Mouse (Mus musculus) lung, postnatal 0 days (tissue): ENCODE results near the gene Cd300lg. TPM values are rescaled to one million over a fixed set of nuclear protein-coding genes. Genes with fewer than 3 reads are reported as not detected.

Experiments used
- ATAC-seq: fragments of 200-750 bp; cut with Nextera tagmentation; 2 replicates; pipeline ENCODE4 v1.8.0; 2017; ENCODE audit warnings: moderate library complexity
- DNase-seq: peaks from one replicate; pipeline ENCODE4 v3.0.0-alpha.2; 2016; ENCODE audit warnings: low spot score
- H3K27ac ChIP-seq: fragments of 300-500 bp; sonication (generic); 2 replicates; pipeline ENCODE4 v1.5.1; 2014; ENCODE audit warnings: antibody characterized with exemption, mild to moderate bottlenecking, low read length, mixed read lengths
- H3K27me3 ChIP-seq: fragments of 300-500 bp; sonication (generic); replicated peaks from 2 replicates; pipeline ENCODE4 v1.6.1; 2014; ENCODE audit warnings: low read length, mixed read lengths; ENCODE audit not compliant: insufficient read depth
- H3K36me3 ChIP-seq: fragments of 300-500 bp; sonication (generic); 2 replicates; pipeline ENCODE4 v1.6.1; 2014; ENCODE audit warnings: low read length, mixed read lengths; ENCODE audit not compliant: insufficient read depth
- H3K4me1 ChIP-seq: fragments of 300-500 bp; sonication (generic); 2 replicates; pipeline ENCODE4 v1.6.1; 2014; ENCODE audit warnings: antibody characterized with exemption, low read depth, low read length, mixed read lengths; ENCODE audit not compliant: insufficient read depth
- H3K4me2 ChIP-seq: fragments of 300-500 bp; sonication (generic); replicated peaks from 2 replicates; pipeline ENCODE4 v1.6.1; 2014; ENCODE audit warnings: low read depth, mild to moderate bottlenecking, low read length, moderate library complexity, mixed read lengths
- H3K4me3 ChIP-seq: fragments of 300-500 bp; sonication (generic); 2 replicates; pipeline ENCODE4 v1.5.1; 2014; ENCODE audit warnings: low read depth, low read length
- H3K9ac ChIP-seq: fragments of 300-500 bp; sonication (generic); replicated peaks from 2 replicates; pipeline ENCODE4 v1.6.1; 2014; ENCODE audit warnings: low read depth, mild to moderate bottlenecking
- H3K9me3 ChIP-seq: fragments of 300-500 bp; sonication (generic); 2 replicates; pipeline ENCODE4 v1.6.1; 2016; ENCODE audit warnings: low read length, mixed read lengths
- CTCF ChIP-seq: IDR thresholded peaks from 2 replicates; pipeline ENCODE4 v1.5.1; 2016; ENCODE audit warnings: antibody characterized with exemption, mild to moderate bottlenecking
- EP300 ChIP-seq: IDR thresholded peaks from 2 replicates; pipeline ENCODE4 v1.6.1; 2016; ENCODE audit warnings: antibody characterized with exemption, mild to moderate bottlenecking, control low read depth
- WGBS: fragments of 180-500 bp; shearing (Covaris S2); extraction: QIAGEN DNeasy Blood & Tissue Kit; methylation state at CpG from one replicate; pipeline ENCODE4 v1.1.7; 2014; 5-methylcytosine and 5-hydroxymethylcytosine counted together
- polyA plus RNA-seq: library from polyadenylated mRNA; unstranded; fragments of >200 nt; fragmentation: Nextera tagmentation; extraction: Ambion mirVana; gene quantifications from 2 replicates; pipeline ENCODE4 v1.2.1, GENCODE M21; 2015

The Cd300lg gene
- polyA plus RNA-seq, 1 experiment from 2014 or later: 2.4 TPM

DNA sequence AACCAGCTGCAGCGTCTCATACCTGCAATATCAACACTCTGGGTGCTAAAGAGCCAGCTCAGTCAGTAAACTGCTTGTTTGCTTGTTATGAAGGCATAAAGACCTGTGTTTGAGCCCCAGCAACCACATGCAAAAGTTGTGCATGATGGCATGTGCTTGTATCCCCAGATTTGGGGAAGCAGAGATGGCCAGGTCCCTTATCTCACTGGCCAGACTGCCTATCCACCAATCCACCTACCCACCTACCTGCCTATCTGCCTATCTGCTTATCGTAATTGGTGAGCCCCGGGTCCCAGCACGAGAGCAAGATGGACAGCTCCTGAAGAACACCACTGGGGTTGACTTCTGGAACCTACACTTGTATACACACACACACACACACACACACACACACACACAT lies 12.0 kb upstream of the Cd300lg start:
- no peaks in the 10 kb centered on the region for H3K9me3 ChIP-seq
- H3K4me2 ChIP-seq: no peak overlapping the region
- no peak for TF ChIP-seq CTCF
- no peaks in the 10 kb centered on the region for H3K36me3 ChIP-seq
- DNase-seq (no peak), ATAC-seq (no peak)
- 75% methylated on average over 4 of the region's 4 CpGs for WGBS
- no peaks in the 10 kb centered on the region for H3K4me1 ChIP-seq
- no peak overlapping the region for H3K4me3 ChIP-seq
- no peaks in the 10 kb centered on the region for H3K27me3 ChIP-seq
- H3K9ac ChIP-seq: no peak overlapping the region
- no peak overlapping the region for H3K27ac ChIP-seq

- no peaks in the 10 kb centered on the region for H3K27me3 ChIP-seq
- TF ChIP-seq CTCF: peak; percentile 33
- no peak for TF ChIP-seq EP300
- H3K9me3 ChIP-seq: no peaks in the 10 kb centered on the region
- WGBS: 35% methylated on average over 7 of the region's 7 CpGs
- ATAC-seq (no peak), DNase-seq (no peak)
- no peaks in the 10 kb centered on the region for H3K4me1 ChIP-seq
- H3K36me3 ChIP-seq: no peaks in the 10 kb centered on the region
- H3K27ac ChIP-seq: no peak overlapping the region
- H3K4me3 ChIP-seq: no peak overlapping the region
- no peak overlapping the region for H3K4me2 ChIP-seq
- no peak overlapping the region for H3K9ac ChIP-seq
Observed at GRCm38 (mm10) chr11:102029966-102030365, 11.3 kb upstream of the Cd300lg start.

- H3K4me2 ChIP-seq: no peak overlapping the region
- H3K4me1 ChIP-seq: no peaks in the 10 kb centered on the region
- 61% methylated on average over 7 of the region's 7 CpGs for WGBS
- H3K9me3 ChIP-seq: no peaks in the 10 kb centered on the region
- TF ChIP-seq EP300 (no peak), CTCF (no peak)
- no peak overlapping the region for H3K27ac ChIP-seq
- no peak for ATAC-seq
- H3K27me3 ChIP-seq: no peaks in the 10 kb centered on the region
- H3K4me3 ChIP-seq: no peak overlapping the region
- H3K36me3 ChIP-seq: no peaks in the 10 kb centered on the region
- no peak for DNase-seq
- no peak overlapping the region for H3K9ac ChIP-seq
Observed at GRCm38 (mm10) chr11:102031149-102031548, 10.2 kb upstream of the Cd300lg start.

DNA sequence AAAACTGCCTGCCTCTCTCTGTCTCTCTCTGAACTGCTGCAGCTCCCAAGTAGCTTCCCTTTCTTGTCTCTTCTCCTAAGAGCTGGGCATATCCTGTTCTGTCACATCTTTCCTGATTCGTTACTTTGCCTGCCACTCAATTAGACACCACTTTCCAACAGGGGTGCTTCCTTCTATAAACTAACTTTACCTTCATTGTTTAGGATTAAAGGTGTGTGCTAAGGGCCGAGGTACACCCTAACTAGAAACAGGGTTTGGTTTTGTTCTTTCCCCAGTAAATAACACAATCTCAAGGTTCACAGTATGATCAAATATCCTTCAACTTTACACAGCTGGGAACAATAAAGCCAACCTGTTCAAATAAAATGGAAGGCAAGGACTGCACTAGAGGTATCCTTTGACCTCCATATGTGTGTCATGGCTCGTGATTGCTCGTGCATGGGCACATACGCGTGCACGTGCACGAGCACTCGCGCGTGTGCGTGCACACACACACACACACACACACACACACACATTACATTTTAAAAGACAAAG lies 8.2 kb upstream of the Cd300lg start:
- no peaks in the 10 kb centered on the region for H3K4me1 ChIP-seq
- no peak for TF ChIP-seq CTCF
- no peak for TF ChIP-seq EP300
- H3K4me2 ChIP-seq: no peak overlapping the region
- H3K4me3 ChIP-seq: no peak overlapping the region
- H3K27me3 ChIP-seq: no peaks in the 10 kb centered on the region
- ATAC-seq (no peak), DNase-seq (no peak)
- H3K9me3 ChIP-seq: no peaks in the 10 kb centered on the region
- H3K27ac ChIP-seq: no peak overlapping the region
- H3K36me3 ChIP-seq: no peaks in the 10 kb centered on the region
- H3K9ac ChIP-seq: no peak overlapping the region
- 85% methylated on average over 12 of the region's 12 CpGs for WGBS

DNA sequence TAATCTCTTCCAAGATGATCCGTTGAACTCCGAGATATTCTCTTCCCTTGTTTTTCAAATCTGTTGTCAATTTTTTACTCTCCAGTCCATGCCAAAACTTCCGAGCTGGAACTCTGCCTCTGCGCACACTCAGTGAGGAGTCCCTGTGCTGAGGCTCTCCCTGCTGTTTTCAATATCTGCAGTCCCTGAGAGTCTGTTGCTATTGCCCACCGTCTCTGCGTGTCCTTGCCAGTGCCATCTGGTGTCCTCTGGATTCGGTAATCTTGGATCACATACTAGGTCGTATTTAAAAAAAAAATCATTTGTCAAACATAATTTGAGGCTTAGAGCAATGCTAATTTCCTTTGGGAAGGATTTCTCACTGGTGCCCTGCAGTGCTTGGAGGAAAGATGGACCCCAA lies 6.4 kb upstream of the Cd300lg start:
- no peak for ATAC-seq
- TF ChIP-seq EP300: no peak
- no peak for TF ChIP-seq CTCF
- Histone ChIP-seq H3K36me3 (no peaks in the 10 kb centered on the region), H3K27me3 (no peaks in the 10 kb centered on the region), H3K9me3 (no peaks in the 10 kb centered on the region), H3K4me3 (no peak overlapping the region), H3K4me1 (no peaks in the 10 kb centered on the region), H3K9ac (no peak overlapping the region), H3K4me2 (no peak overlapping the region), H3K27ac (no peak overlapping the region)
- no peak for DNase-seq
- WGBS: 66% methylated on average over 8 of the region's 8 CpGs

DNA sequence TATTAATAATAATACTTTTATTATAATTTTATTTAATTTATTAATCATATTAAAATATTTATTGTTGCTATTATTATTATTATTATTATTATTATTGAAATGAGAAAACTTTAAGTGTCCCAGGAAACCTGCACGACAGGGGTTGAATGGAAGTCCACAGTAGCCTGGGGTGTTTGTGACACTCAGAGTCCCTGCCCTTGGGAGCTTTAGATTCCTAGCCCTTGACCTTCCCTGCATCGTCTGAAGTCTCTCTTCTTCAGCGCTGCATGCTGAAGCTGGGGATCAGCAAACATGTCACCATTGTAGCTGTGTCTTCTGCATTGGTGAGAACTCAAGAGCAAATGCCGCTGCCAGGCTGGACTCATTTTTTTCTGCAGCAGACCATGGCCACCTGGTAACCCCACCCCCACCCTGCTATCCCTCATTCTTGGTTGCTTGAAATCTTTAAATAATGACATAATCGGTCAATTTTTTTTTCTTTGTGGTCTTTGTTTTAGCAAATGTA lies 5.8 kb upstream of the Cd300lg start:
- Histone ChIP-seq H3K4me3 (no peak overlapping the region), H3K4me2 (no peak overlapping the region), H3K27me3 (no peaks in the 10 kb centered on the region), H3K27ac (no peak overlapping the region), H3K9me3 (no peaks in the 10 kb centered on the region), H3K9ac (no peak overlapping the region), H3K4me1 (no peaks in the 10 kb centered on the region), H3K36me3 (no peaks in the 10 kb centered on the region)
- 61% methylated on average over 5 of the region's 5 CpGs for WGBS
- no peak for DNase-seq
- TF ChIP-seq EP300 (no peak), CTCF (no peak)
- ATAC-seq: no peak

DNA sequence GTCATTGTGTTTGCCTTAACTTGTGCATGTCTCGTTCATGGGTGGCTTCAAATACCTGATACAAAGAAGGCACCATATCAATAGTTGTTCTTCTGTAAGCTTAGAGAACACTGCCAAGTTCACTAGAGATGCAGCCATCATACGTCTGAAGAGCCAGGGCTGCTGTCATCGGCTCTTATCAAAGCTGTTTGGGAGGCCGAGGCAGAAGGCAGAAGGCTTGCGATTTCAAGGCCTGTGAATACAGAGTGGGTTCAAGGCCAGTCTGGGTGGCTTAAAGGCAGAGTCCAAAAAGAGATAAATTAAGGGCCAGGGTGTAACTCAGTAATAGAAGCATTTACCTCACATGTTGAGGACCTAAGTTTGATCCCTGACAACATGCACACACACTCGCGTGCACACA lies 5.0 kb upstream of the Cd300lg start:
- TF ChIP-seq CTCF: no peak
- no peak for TF ChIP-seq EP300
- H3K27me3 ChIP-seq: no peaks in the 10 kb centered on the region
- no peaks in the 10 kb centered on the region for H3K4me1 ChIP-seq
- ATAC-seq: no peak
- 71% methylated on average over 7 of the region's 7 CpGs for WGBS
- H3K9me3 ChIP-seq: no peaks in the 10 kb centered on the region
- DNase-seq: no peak
- no peaks in the 10 kb centered on the region for H3K36me3 ChIP-seq
- no peak overlapping the region for H3K4me3 ChIP-seq
- H3K4me2 ChIP-seq: no peak overlapping the region
- no peak overlapping the region for H3K27ac ChIP-seq
- no peak overlapping the region for H3K9ac ChIP-seq
